In the genomic region with DNA sequence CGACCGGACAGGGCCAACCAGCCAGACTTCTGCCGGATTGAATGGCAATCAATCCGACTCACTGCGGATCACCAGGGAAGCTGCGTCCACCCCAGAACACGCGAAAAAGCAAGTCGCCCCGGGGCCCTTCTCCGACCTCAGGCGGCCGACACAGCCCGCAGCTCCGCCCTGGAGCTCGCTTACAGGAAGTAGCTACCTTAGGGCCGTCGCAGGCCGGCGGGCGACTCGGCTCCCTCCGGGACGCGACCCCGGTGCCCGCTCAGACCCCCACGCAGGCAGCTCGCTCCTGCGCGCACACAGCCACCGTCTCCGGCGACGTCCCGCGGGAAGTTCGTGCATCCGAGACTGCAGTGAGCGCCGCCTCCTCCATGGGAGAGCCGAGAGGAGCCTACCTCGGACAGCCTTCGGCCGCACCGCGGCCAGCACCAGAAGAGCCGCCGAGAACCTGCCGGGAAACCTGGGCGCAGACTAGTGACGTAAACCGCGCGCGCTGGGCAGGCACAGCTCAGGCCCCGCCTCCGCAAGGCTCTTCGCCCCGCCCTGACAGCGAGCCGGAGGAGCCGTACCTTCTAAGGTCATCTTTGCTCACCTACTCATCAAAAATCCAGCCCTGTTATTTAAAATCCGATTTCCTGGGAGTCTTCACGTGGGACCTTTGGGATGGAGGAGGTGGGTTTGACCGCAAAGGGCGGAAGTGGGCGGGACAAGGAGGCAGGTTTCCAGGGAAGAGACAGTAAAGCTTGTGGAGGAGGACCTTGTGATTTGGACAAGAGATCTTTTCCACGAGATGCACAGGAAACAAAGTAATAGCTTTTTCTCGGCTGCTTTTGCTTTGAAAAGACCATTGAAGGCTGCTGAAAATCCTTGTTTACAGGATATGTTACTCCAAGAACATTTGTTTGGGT, we compare ENCODE assay signal across 8 mouse cellular contexts. TPM values are rescaled to one million over a fixed set of nuclear protein-coding genes. Genes with fewer than 3 reads are reported as not detected.
DNase-seq lines count a peak whose midpoint lies in the region; ATAC-seq and TF ChIP-seq lines count a peak whose summit lies in the region.

A gene (minus strand): TSS at position 473 of the 905 bp plus-strand sequence.

- peak within 1 kb of the TSS; percentile 58 for H3K4me2 ChIP-seq in kidney, embryonic 14.5 days (replicated peaks; ENCODE audit: low read depth, low read length)
- peak within 1 kb of the TSS; percentile 54 for H3K4me2 ChIP-seq in limb, embryonic 15.5 days

- WGBS in kidney, embryonic 14.5 days, result under 1% methylated on average over 68 of the region's 70 CpGs
- under 1% methylated on average over 70 of the region's 70 CpGs for WGBS in limb, embryonic 15.5 days

- 0 out of 2 replicates have a peak, but pooled peaks have one; percentile 51 for TF ChIP-seq POLR2A in bone marrow macrophage, adult 2 months (IDR thresholded peaks at IDR 0.05; ENCODE audit: borderline replicate concordance, low read depth, low read length)
- peak; percentile 79 for TF ChIP-seq POLR2A in embryonic fibroblast, embryonic 13.5 days (IDR thresholded peaks at IDR 0.05; ENCODE audit: low read depth, low read length)

- peak within 1 kb of the TSS; percentile 87 for H3K4me3 ChIP-seq in bone marrow macrophage, adult 2 months (ENCODE audit: insufficient read depth, low read length)
- H3K4me3 ChIP-seq in embryonic fibroblast, embryonic 13.5 days (ENCODE audit: insufficient read depth, low read length), result peak within 1 kb of the TSS; percentile 98
- peak within 1 kb of the TSS; percentile 90 for H3K4me3 ChIP-seq in kidney, embryonic 14.5 days (ENCODE audit: low read length)
- peak within 1 kb of the TSS; percentile 99 for H3K4me3 ChIP-seq in limb, embryonic 15.5 days

- TF ChIP-seq CTCF in bone marrow macrophage, adult 2 months (IDR thresholded peaks at IDR 0.05; ENCODE audit: low read depth, low read length), result peak; percentile 13; the same call in 1 of the 2 replicates
- no peak for TF ChIP-seq CTCF in embryonic fibroblast, embryonic 13.5 days (IDR thresholded peaks at IDR 0.05; ENCODE audit: borderline replicate concordance, insufficient read depth, low read length)

- H3K9ac ChIP-seq in kidney, embryonic 14.5 days (ENCODE audit: low read depth, low read length), result peak within 1 kb of the TSS; percentile 89
- peak within 1 kb of the TSS; percentile 91 for H3K9ac ChIP-seq in limb, embryonic 15.5 days

- peak; percentile 89 for DNase-seq in A20 (ENCODE audit: low read depth, low spot score)
- DNase-seq in heart, adult 9 months (ENCODE audit: low spot score in 2 of 2), result peak; percentile 84 to 90
- DNase-seq in monocyte, adult 2 months (ENCODE audit: low read depth in 1 of 2, low spot score in 2 of 2), result peak; percentile 78 to 89
- DNase-seq in spleen, postnatal 36 days (ENCODE audit: low spot score in 2 of 2), result peak; percentile 90 to 91

- ATAC-seq in kidney, embryonic 14.5 days (ENCODE audit: low FRiP score, low TSS enrichment), result peak; percentile 99
- peak; percentile 97 for ATAC-seq in limb, embryonic 15.5 days (ENCODE audit: insufficient number of reproducible peaks, low FRiP score, low TSS enrichment, low read depth)

- peaks cover 21% of the 10 kb centered on the region for H3K4me1 ChIP-seq in bone marrow macrophage, adult 2 months (ENCODE audit: control insufficient read depth, insufficient read depth, low read length)
- H3K4me1 ChIP-seq in embryonic fibroblast, embryonic 13.5 days (ENCODE audit: control insufficient read depth, insufficient read depth, low read length), result peaks cover 4% of the 10 kb centered on the region; the same call in 1 of the 2 replicates
- H3K4me1 ChIP-seq in kidney, embryonic 14.5 days (ENCODE audit: control insufficient read depth, insufficient read depth, low read length), result peaks cover 12% of the 10 kb centered on the region; the same call in 1 of the 2 replicates
- H3K4me1 ChIP-seq in limb, embryonic 15.5 days, result peaks cover 6% of the 10 kb centered on the region

- H3K9me3 ChIP-seq in kidney, embryonic 14.5 days (ENCODE audit: control insufficient read depth, low read length), result no peaks in the 10 kb centered on the region
- H3K9me3 ChIP-seq in limb, embryonic 15.5 days, result no peaks in the 10 kb centered on the region

- no peaks in the 10 kb centered on the region for H3K27me3 ChIP-seq in kidney, embryonic 14.5 days (ENCODE audit: control insufficient read depth, insufficient read depth, low read length)
- no peaks in the 10 kb centered on the region for H3K27me3 ChIP-seq in limb, embryonic 15.5 days

- peak within 1 kb of the TSS; percentile 84 for H3K27ac ChIP-seq in bone marrow macrophage, adult 2 months (ENCODE audit: insufficient read depth, low read depth, low read length)
- peak within 1 kb of the TSS; percentile 64 for H3K27ac ChIP-seq in embryonic fibroblast, embryonic 13.5 days (ENCODE audit: insufficient read depth, low read length)
- peak within 1 kb of the TSS; percentile 92 for H3K27ac ChIP-seq in kidney, embryonic 14.5 days (ENCODE audit: low read depth, low read length)
- peak within 1 kb of the TSS; percentile 92 for H3K27ac ChIP-seq in limb, embryonic 15.5 days

- H3K36me3 ChIP-seq in kidney, embryonic 14.5 days (ENCODE audit: control insufficient read depth, insufficient read depth, low read length), result peaks cover 4% of the 10 kb centered on the region; the same call in 1 of the 2 replicates
- H3K36me3 ChIP-seq in limb, embryonic 15.5 days, result no peaks in the 10 kb centered on the region

RNA-seq across cellular contexts. Expression of the gene that starts here (rescaled TPM):
- polyA plus RNA-seq in bone marrow macrophage, adult 2 months (2012; ENCODE audit: insufficient read depth, insufficient read length, missing spikeins), result 60.9 and 66.4 TPM in 2 replicates
- polyA plus RNA-seq in embryonic fibroblast, embryonic 13.5 days (2011; ENCODE audit: insufficient read length, low read depth, missing spikeins), result 56.6 and 61.0 TPM in 2 replicates
- 39.8 and 56.1 TPM in 2 replicates for polyA plus RNA-seq in kidney, embryonic 14.5 days (2014; fragmentation: Nextera tagmentation; extraction: Ambion mirVana)
- polyA plus RNA-seq in limb, embryonic 15.5 days (2015; fragmentation: Nextera tagmentation; extraction: Ambion mirVana), result 34.0 and 38.2 TPM in 2 replicates

Comparison
In these comparisons a context has a peak if more than half of its experiments do, and no peak if none do; other contexts are left out.
1. Peak in every context shown above with its lines: DNase-seq, ATAC-seq, H3K4me3 ChIP-seq and H3K27ac ChIP-seq.